Mouse (Mus musculus) regulatory T cell (primary cell): ENCODE data around the gene Aff1.

Experiments used
- in situ Hi-C: fragments of 300-600 bp; cut with MboI, MseI; formaldehyde crosslinking; loops from one replicate; pipeline ENCODE4 v1.15.1; 2025; ENCODE audit warnings: high pct_unique_total_duplicates

The Aff1 gene

DNA sequence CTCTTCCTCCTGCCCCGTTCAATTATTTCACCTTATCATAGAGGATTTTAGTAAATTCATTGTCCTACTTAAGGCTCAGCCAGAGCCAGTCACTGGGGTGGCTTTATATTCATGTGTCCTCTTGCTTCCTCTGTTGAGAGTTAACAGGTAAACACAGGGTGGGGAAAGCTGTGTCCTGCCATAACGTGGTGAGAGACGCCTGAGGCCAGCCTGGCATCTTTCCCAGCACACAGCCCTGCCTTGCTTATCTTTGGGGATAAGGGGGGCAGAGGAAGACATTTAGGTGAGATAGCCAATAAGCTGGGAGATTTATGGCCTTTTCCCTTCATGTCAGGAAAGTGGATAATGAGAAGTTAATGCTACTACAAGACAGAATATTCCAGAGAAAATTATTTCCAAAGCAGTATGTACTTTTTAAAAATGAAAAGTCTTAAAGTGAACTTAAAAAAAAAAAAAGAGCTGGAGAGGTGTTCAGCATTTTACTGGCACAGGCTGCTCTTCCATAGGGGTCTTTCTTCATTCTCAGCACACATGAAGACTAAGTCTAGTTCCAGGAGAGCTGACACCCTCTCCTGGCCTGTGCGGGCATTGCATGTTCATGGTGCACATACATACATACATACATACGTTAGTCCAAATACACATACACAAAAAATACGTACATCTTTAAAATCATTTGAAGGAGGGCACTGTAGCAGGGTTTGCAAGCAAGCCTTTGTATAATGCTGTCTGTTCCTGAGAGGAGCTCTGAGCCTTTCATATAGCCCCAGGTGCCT, 78.5 kb downstream of the Aff1 start:
- in situ Hi-C loops, result no loop called here

DNA sequence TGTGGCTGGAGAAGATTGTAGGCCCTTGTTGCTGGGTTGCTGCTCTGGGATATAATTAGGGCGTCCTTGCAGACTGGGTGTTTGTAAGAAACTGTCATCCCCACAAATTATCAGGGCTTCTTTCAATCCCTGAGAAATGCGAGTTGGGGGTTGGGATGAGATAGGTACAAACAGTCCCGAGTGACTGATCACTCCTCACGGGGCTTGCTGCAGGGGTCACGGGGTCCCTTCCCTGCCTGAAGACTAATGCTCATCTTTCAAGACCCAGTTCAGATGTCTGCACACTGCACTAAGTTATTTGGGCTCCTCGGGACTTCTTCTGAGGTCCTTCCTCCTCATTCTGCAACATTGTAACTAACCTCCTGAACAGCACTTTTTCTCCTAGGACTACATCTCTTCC, 79.2 kb downstream of the Aff1 start:
- in situ Hi-C loops, result no loop called here

DNA sequence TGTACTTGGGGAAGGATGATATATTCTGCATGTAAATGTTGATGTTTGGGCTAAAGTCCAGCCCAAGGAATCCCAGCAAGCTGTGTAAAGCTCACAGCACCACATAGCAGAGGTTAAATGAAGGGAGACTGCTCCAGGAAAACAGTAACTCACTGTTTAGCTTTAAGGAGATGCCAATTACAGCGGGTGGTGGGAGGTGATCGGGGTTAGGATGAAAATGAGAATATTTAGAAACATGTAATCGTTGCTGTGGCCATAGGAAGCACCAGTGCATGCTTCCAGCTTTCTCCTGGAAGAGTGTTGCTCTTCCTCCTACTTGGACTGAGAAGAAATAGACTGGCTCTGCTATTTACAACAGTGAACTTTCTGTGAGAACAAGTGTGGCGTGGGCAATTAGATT, 80.1 kb downstream of the Aff1 start:
- in situ Hi-C loops, result no loop called here

DNA sequence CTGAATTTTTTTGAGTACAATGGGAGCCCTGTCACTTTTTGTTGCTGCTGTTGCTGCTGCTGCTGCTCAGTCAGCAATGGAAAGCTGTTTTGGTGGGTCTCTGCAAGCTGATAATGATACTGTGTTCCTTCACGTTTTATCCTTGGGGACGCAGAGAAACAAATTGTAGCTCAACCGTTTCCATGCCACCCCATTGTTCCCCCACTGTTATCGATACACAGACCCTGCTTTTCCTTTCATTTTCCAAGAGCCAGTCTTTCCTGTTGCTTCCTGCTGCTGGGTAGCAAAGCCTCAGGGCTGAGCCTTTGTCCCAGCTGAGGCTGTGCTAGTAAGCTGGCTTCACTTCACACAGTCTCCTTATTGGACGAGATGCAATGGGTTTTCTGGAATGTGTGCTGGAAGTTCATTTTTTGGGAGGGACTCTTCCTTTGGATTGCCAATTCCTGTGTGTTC, 81.0 kb downstream of the Aff1 start:
- in situ Hi-C loops, result no loop called here

DNA sequence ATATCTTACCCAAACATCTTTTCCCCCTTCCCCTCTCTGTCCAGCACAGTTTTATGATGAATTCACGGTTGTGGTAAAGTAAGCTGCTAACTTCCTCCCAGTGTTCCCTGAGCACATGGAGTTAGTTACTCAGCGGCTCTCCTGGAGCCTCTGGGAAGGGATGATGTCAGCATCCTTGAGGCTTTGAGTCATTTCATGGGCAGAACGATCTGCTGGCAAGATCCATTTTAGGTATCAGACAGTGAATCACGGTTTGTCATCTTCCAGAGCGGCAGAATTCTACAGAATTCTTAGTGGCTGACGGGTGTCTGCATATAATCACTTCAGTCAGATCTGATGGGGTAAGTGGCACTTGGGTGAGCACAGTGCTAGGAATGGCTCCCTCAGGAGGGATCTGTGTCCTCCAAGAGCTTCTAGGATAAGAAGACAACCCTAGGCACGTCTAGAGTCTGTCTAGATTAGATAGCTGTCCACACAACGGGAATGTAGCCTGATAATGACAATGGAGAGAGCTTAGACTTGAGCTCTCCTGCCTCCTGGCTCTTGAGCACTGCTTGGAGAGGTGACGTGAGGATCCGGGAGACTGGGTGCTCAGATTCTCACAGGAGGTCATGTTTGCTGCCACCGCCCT, 82.6 kb downstream of the Aff1 start:
- in situ Hi-C loops, result no loop called here

DNA sequence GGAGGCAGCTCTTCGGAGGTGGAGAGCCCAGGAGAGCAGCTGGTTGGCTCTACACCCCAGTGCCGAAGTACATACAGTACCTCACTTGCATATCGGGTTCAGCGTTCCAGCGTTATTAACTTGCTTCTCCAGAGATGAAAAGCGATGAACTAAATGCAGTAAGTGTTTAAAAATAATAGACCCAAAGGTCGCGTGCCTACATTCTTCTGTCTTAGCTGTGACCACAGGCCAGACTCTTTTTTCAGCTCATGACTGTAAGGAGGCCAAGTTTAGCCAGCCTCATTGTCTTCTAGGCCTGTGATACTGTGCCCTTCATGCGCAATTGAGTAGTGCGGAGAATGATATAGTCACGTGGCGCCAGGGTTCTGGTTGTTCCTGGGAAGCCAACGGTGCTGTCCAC, 83.3 kb downstream of the Aff1 start:
- in situ Hi-C loops, result no loop called here

DNA sequence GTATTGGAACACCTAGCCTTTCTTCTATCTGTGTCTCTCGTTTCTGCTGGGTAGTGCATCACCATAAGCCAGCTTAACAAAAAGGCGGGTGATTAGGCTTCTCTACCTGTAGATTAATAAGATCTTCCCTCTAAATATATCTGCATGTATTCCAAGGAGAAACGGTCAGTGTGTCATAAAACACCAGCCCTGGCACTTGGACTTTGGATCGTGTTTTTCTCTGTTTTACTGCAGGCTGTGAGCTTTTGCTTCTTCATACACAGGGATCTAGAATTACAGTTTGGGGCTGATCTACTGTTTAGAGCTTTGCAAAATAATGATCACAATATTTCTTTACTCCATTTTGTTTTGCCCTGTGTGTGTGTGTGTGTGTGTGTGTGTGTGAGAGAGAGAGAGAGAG, 84.7 kb downstream of the Aff1 start:
- in situ Hi-C loops, result no loop called here

DNA sequence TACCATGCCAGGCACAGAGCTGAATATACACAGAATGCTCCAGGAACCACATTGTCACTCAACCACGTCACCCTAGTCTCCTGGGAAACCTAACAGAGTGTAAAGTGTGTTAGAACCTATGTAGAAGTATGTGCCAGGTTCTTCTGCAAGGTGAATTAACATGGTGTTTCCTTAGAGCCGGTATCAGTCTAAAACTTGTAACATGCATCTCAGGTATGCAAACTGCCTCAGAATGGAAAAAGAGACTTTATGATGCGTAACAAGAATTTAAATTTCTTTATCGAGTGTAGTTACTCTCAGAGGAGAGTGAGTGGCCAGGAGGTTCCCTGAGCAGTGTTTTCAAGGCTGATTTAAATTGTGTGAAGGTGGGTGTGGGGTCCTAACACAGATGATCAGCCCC, 85.3 kb downstream of the Aff1 start:
- in situ Hi-C loops, result no loop called here

DNA sequence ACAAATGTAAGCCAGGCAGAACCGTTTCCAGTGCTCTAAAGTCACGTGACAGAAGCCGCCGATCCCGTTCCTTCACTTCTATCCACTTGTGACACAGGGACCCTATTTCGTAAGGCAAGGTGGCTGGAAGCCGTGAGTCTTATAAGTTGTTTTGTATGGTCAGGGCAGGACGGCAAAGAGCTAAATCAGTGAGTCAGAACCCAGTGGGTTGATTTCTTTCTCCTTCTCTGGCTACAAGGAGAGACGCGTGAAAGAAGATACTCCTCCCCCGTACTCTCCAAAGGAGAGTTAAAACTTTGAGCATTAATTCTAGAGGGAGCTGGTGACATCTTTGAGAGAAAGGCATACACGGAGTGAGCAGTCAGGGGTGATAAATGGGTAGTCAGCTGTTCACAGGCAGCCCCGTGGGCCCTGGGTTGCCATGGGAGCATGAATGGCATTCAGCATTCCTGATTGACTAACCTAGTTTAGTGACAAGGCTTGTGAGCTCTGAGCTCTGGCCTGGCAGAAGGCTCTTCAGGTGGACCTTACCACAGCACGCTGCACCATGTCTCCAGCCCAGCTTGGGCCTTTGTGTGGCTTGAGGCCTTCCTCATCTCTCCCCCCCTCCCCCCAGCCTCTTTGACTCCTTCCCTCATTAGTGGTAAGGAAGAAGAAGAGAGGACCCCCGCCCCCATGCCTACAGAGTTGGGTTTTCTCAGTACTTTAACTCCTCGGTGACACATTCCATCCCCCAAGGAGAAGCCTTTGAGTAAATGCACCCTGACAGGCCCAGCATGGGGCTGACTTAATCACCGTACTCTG, 86.3 kb downstream of the Aff1 start:
- in situ Hi-C loops, result no loop called here

DNA sequence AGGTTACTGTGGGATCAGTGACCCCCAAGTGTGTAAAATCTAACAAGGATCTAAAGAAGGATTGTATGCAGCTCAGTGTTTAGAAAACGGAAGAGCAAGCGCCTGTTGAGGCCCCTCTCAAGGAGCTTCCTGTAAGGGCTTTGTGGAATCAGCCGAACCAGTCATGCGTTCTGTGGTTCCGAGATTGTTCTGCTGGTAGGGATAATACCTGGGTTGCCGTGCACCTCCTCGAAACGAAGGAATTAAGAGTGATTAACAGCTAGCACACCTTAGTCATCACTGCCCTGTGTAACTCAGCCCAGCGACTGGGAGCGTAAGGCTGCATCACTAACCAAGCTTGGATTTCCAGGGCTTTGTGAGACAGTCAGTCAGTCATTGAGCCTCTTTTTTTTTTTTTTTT, 87.7 kb downstream of the Aff1 start:
- in situ Hi-C loops, result no loop called here

DNA sequence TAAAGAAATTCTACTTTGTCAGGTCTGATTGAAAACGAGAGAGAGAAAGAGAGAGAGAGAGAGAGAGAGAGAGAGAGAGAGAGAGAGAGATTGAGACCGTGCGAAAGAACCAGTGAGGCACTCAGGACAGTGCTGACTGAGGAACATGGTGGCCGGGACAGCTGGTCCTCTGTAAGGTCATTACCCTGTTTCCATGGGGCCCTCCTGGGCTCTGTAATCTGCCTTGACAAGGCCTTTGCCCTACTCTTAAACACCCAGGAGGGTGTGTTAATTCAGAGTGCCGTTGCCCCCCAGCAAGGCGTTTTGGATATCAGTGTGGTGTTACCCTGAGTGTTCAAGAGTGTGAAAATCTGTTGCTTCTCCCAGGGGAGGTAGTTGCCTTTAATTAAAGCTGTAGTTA, 88.1 kb downstream of the Aff1 start:
- in situ Hi-C loops, result no loop called here

DNA sequence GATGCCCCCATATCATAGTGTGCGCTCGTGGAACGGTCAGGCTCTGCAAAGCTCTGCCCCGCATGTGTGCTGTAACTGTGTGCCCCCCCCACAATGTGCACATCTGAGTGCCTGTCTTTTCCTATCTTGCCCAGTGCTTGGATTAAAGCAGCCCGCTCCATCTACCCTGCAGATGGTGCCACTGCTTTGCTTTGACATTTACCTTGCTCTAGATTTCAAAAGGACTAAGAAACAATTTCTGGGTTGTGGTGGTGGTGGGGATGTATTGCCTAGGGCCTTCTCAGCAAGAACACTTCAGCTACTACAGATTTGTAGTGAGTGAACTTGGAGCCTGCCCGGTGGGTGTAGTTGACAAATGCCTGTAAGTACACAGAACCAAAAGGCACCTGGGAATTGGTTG, 88.7 kb downstream of the Aff1 start:
- in situ Hi-C loops, result no loop called here

DNA sequence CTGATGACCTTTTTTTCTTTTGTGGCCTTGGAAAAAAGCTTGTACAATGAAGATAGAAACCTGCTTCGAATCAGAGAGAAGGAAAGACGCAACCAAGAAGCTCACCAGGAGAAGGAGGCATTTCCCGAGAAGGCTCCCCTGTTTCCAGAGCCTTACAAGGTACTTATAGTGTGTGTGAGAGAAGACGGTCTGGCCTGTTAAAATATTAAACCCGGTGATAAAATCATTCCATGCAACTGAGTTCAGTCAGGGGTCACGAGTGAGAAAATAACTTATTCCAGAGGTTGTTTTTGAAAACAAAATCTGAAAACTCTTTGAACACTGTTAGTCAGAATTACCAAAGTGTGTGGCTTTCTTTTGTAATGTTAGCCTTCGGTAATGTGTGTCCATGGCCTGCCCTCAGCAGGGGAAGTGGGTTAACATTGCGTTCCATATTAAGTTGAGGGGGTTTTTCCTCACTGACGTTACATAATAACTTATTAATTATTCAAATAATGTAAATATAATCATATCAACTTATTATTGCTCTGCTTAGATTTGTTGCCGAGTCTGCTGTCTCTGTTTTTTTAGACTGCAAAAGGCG, 91.0 kb downstream of the Aff1 start:
- in situ Hi-C loops, result no loop called here

DNA sequence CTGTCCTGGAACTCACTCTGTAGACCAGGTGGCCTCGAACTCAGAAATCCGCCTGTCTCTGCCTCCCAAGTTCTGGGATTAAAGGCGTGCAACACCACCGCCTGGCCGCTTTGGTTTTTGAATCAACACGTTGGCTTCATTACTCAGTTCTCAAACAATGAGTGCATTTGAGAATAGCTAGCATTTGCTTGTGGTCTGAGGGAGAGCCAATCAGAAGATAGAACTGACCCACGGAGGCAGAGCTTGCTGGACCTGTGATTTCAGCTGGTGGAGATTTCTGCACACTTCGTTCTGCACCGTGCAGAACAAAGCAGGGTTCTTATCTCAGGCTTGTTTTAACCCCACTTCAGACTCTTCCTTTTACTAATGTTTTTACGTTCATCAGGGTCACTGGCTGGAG, 93.9 kb downstream of the Aff1 start:
- in situ Hi-C loops, result no loop called here

DNA sequence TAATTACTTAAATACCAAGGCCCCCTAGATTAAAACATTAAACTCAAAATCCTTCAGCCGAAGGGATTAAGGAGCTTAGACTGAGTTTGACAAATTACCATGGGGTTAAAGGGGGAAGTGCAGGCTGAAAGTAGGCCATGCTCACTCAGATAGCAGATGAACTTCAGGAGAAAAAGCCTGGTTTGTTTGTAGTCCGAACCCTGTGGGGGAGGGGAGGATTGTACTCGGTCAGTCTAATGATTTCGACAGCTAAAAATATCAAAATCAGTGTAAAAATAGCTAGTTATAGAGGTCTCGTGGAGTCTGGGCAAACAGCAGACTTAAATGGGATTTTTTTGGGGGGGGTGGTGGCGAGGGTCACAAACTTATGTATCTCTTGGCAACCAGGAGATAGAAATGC, 96.3 kb downstream of the Aff1 start:
- in situ Hi-C loops, result no loop called here

DNA sequence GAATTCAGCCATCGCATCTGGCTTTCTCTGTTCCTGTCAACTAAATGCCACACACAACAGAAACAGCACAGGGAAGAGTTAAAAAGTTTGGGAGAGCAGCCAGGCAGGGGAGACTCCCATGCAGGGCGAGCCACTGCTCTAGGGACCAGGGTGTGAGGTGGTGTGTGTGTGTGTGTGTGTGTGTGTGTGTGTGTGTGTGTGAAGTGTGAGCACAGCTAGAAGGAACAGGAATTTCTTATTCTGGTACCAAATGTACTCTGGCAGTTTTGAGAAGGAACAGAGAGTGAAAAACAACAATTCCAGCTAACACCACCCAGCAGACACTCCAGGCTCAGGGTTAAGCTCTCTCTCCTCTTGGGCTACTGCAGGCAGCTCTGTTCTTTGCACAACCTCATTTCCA, 96.8 kb downstream of the Aff1 start:
- in situ Hi-C loops, result no loop called here

DNA sequence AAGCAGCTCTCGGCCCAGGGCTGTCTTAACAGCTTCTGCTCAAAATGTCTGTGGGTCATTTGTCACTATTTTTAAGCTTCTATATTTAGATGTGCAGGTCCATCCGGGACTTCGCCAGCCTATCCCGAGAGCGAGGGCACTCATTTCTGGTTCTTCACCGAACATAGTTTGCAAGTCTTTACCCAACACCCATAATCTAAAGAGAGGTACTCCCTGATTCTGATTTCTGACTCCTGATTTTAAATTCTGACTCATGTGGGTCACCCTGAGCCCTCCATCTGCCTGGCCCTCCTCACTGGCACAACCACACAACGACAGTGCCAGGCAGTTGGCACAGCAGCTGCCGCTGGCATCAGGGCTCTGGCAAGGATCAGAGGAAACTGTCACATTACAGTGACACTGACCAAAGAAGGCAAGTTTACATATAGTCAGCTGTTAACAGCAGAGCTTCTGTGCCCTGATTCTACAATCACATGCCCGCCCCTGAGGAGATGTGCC, 97.5 kb downstream of the Aff1 start:
- in situ Hi-C loops, result no loop called here

DNA sequence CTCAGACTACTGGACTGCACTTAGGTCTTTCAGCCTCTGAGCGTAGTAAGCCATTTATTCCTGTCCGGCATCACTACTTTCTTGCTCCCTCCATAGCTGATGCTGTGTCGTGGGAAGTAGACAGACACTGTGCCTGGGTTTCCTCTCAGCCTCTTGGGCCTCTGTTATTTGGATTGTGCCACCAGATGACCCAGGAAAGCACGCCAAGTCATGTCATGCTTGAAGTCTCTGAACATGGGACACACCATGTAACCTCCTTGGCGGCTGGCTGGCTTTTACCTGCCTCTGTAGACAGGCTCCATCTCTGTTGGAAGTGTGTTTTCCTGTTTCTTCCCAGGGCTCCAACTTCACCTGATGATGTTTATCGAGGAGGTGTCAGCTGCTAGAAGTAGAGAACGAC, 99.6 kb downstream of the Aff1 start:
- in situ Hi-C loops, result no loop called here

DNA sequence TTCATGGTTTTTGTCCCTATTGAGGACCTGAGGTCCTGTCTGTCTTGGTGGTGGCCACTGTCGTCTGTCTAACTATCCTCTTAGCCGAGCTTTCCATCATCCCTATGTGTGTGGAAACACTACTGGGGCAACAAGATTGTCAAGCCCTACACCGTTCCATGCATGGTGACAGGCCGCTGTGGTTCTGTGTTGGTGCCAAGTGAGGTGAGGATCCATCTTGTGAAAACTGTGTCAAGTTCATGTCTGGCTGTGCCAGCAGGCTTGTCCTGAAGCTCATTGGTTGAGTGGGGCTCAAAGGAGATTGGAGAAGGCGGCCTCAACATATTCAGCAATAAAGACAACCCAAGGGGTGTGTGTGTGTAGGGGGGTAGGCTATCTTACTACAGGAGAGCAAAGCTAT, 102.9 kb downstream of the Aff1 start:
- in situ Hi-C loops, result no loop called here

DNA sequence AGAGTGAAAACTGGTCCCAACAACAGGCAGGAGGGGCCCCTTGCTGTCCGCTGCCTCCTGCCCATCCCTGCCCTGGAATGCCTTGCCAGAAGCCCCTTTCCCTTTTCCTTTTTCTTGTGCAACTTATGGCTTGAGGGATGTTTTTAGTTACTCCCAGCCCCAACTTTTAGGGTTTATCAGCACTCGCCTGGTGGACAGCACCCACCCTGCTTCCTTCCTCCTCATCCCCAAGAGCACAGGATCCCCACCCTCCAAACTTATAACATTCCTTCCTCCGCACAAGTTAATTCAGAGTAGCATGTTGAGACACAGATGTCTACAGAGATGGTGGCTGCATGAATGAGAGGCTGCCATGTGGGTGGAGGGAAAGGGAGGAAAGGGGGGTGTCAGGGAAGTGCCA, 103.9 kb downstream of the Aff1 start:
- in situ Hi-C loops, result no loop called here

DNA sequence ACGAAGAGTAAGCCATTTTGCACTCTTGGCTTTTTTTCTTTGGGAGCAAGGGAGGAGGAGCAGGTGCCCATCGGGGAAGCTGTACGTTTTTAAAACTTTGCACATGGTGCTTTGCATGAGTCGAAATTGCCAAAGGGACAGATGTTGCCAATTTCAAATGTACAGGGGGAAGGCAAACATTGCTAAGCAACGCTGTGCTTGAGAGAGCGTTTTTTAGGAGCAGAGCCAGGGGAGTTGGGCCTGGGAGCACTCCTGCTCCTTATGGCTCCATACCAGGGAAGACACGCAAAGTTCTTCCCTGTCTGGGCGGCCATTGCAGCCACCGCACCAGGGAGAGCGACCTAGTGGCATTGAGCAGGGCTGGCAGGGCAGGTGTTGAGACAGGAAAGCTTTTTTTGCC, 105.6 kb downstream of the Aff1 start:
- in situ Hi-C loops, result no loop called here

DNA sequence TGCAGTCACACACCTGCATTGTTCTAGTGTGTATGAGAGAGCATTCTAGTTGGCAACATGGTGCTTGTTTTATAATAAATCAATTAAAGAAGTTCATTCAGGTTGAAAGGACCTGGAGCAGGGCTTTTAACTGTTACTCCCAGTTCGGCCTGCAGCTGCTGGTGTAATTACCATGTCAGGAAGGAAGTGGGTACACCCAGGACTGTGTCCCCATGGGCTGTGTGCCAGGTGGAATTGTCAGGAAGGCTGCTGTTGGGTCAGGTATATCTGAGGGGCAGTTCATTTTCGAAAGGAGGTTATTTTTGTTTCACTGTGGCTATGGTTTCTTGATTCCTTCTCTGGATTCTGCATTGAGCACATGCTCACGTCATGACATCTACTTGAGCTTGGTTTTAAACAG, 107.3 kb downstream of the Aff1 start:
- in situ Hi-C loops, result no loop called here
